Mouse (Mus musculus): ENCODE measurements around the gene Olfr559. TPM values are rescaled to one million over a fixed set of nuclear protein-coding genes. Genes with fewer than 3 reads are reported as not detected.

Olfr559 gene
- not detected in 2 replicates for polyA plus RNA-seq (2015; fragmentation: Nextera tagmentation; extraction: Ambion mirVana)

DNA sequence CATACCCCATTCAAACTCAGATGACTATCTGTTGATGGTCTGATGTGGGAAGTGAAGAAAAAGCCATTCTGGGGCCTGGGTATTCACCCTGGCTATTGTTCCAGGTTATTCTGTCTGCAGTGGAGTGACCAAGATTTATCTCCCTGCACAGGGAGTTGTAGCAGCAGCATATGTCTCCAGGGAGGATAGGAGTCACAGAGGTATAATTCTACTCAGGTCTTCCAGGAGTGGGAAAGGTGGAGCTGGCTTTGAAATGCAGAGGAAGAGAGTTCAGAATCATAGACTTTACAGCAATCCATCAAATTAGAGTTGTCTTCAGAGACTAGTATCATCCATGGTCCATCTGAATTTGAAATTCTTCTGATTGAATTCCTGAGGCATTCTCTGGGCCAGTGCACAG lies at the start of gene Olfr559:
Olfr559 (minus strand) TSS at position 101 of the 400 bp plus-strand sequence.

DNA sequence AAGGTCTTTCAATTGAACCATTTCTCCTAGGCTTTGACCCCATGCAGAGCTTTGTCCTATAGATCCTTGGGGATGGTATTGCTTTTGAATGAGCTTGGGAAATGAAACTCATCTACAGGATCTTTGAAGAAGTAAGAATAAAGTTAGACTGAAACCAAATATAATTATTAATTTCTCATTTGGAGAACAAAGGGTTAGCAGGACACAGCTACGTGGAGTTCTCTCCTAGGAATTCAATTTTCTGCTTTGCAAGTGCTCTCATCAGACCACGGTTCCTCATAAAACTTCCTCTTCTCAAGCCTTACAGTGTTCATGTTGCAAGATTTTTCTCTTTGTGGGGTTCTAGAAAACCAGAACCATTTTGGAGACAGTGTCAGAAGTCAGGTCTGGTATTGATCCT lies 43.6 kb upstream of the Olfr559 start, which contains the start of gene Olfr561:
Olfr561 (plus strand) TSS at position 301 of the 400 bp plus-strand sequence.

DNA sequence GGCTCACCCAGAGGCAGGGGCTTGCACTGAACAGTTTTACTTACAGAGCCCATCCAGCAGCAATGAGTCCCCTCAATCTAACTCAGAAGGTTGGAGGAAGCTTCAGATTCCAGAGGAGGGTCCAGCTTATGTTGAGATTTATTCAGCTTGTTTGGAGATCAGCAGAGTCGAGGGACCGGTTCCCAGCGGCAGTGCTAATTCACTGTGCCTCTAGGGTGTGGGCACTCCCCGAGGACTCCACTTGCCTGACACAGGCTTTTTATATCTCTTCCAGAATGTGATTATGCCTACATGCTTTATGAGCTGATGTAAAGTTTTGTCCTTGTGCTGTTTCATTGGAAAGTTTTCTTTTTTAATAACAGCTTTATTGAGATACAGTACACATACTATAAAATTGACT lies 32.0 kb upstream of the Olfr559 start, which contains the start of the genes Olfr560 and Olfr78:
Olfr560 (minus strand) TSS at position 101 of the 400 bp plus-strand sequence.
Olfr78 (minus strand) TSS at position 206 of the 400 bp plus-strand sequence.

DNA sequence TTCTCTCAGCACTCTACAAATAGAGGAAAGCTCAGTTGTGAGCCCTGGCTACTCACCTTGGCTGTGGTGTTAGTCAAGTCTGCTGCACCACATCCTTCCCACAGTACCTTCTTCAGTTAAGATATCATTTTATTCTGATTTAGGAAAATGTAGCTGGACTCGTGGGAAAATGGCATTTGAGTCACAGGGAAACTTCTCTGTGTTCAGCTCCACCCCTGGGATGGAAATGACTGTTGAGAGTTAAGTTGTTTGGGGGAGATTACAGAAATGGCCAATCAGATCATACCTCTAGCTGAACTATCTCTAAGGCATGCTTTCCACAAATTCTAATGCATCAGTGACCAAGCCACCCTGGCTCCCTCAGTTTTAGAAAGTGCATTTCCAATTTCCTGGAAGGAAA lies 8.3 kb downstream of the Olfr559 start, which contains the start of gene Olfr33:
Olfr33 (minus strand) TSS at position 101 of the 400 bp plus-strand sequence.

DNA sequence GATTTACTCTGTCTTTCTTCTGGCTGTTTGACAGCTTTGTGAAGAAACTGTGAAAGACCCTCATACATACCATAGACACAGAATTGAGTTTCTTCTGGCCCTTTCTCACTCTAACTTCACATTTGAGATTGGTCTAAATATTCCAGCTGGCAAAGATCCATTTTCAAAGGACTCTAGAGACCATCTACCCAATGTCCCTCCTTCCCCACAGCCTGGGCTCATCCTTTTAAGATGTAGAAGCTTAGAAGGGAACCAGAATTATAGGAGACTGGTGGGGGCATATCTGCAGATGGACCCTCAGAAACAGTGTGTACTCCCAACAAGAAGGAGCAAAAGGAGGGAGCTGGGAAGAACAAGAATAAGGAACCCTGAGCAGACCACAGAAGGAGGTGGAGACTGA lies 25.4 kb downstream of the Olfr559 start, which contains the start of gene Olfr558:
Olfr558 (plus strand) TSS at position 301 of the 400 bp plus-strand sequence.

DNA sequence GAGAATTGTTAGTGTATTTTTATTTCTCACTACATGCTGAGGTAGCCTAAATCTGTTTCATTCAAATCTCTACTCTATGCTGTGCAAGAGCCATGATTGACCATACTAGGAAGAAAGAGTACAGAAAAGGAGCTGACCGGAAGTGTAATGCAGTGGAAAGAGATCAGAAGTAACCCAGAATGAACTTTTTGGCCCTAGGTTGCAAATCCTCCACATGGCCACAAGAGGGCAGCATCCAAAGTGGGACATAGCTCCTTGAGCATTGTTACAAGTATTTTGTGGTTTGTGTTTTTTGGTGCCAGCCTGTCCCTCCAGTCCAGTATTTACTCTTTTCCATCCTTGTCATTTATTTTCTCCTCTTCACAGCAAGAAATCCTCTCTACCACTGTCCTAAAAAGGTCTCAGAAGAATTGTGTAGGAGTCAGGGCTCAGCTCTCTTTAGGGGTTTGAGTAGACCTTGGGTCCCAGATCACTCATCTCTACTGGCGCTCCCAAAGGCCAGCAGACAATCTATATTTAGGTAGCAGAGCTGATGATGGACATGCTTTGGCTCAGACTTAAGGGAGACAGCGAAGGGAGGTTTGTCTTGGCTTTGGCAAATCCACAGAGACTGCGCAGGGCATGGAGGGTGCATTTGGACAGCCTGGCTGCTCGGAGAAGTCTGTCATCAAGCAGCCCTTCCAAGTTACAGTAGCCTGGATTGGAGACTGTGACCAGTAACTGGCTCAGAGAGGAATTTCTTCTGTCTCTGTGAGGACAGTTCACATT lies 31.7 kb downstream of the Olfr559 start, which contains the start of gene Olfr557:
Olfr557 (plus strand) TSS at position 553 of the 768 bp plus-strand sequence.

DNA sequence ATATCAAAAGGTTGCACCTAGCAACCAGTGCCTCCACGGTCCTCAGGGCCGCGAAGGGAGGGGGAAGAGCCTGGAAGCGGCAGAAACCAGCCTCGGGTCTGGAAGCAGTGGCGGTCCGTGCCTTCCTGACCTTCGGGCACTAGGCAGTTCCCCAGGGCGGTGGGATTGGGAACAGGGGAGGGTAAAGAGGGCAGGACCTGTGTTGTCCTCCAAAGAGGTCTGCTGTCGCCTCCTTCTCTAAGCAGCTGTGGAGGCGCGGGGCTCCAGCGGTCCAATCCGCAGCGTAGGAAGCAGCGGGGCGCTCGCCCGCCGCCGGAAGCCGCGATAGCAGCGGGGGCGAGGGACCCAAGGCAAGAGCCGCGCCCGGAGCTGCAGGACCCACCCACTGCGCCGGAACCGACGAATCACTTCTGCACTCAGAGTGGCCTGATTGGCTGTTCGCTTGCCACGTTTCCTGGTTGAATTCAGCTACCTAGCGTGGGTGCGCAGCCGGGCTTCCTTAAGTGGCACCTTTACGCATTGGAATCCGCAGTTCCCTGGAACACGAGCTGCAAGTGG lies 40.3 kb downstream of the Olfr559 start, which contains the start of gene Trim68:
Trim68 (minus strand) TSS at position 384 of the 558 bp plus-strand sequence.

Other genes starting within 250 kb of the Olfr559 start
- gene Olfr543, start 245.8 kb downstream of the Olfr559 start, polyA plus RNA-seq (2015; fragmentation: Nextera tagmentation; extraction: Ambion mirVana) = 0.27 and 0.57 TPM in 2 replicates
- 0.06 TPM in 2 replicates for gene Olfr544, start 239.2 kb downstream of the Olfr559 start, polyA plus RNA-seq (2015; fragmentation: Nextera tagmentation; extraction: Ambion mirVana)
- gene Olfr545, start 227.9 kb downstream of the Olfr559 start, polyA plus RNA-seq (2015; fragmentation: Nextera tagmentation; extraction: Ambion mirVana) = 0.13 and 0.19 TPM in 2 replicates
- not detected in 2 replicates for gene Olfr547, start 192.7 kb downstream of the Olfr559 start, polyA plus RNA-seq (2015; fragmentation: Nextera tagmentation; extraction: Ambion mirVana)
- gene Olfr548-ps1, start 186.6 kb downstream of the Olfr559 start, polyA plus RNA-seq (2015; fragmentation: Nextera tagmentation; extraction: Ambion mirVana) = not detected in 2 replicates
- not detected in 2 replicates for gene Olfr549, start 177.6 kb downstream of the Olfr559 start, polyA plus RNA-seq (2015; fragmentation: Nextera tagmentation; extraction: Ambion mirVana)
- gene Trim21, start 162.0 kb downstream of the Olfr559 start, polyA plus RNA-seq (2015; fragmentation: Nextera tagmentation; extraction: Ambion mirVana) = 0.22 and 0.38 TPM in 2 replicates
- not detected in 2 replicates for gene Olfr550, start 156.0 kb downstream of the Olfr559 start, polyA plus RNA-seq (2015; fragmentation: Nextera tagmentation; extraction: Ambion mirVana)
- gene Olfr551, start 135.6 kb downstream of the Olfr559 start, polyA plus RNA-seq (2015; fragmentation: Nextera tagmentation; extraction: Ambion mirVana) = not detected in 2 replicates
- gene Olfr552, start 129.7 kb downstream of the Olfr559 start, polyA plus RNA-seq (2015; fragmentation: Nextera tagmentation; extraction: Ambion mirVana) = not detected in 2 replicates
- gene Olfr553, start 109.3 kb downstream of the Olfr559 start, polyA plus RNA-seq (2015; fragmentation: Nextera tagmentation; extraction: Ambion mirVana) = not detected in 2 replicates
- gene Olfr554, start 89.1 kb downstream of the Olfr559 start, polyA plus RNA-seq (2015; fragmentation: Nextera tagmentation; extraction: Ambion mirVana) = not detected in 2 replicates
- gene Olfr555, start 68.7 kb downstream of the Olfr559 start, polyA plus RNA-seq (2015; fragmentation: Nextera tagmentation; extraction: Ambion mirVana) = not detected in 2 replicates
- gene Olfr556, start 62.6 kb downstream of the Olfr559 start, polyA plus RNA-seq (2015; fragmentation: Nextera tagmentation; extraction: Ambion mirVana) = not detected in 2 replicates
- 5.5 and 9.0 TPM in 2 replicates for gene Trim68, start 40.2 kb downstream of the Olfr559 start, polyA plus RNA-seq (2015; fragmentation: Nextera tagmentation; extraction: Ambion mirVana)
- not detected in 2 replicates for gene Olfr557, start 31.6 kb downstream of the Olfr559 start, polyA plus RNA-seq (2015; fragmentation: Nextera tagmentation; extraction: Ambion mirVana)
- gene Olfr558, start 25.3 kb downstream of the Olfr559 start, polyA plus RNA-seq (2015; fragmentation: Nextera tagmentation; extraction: Ambion mirVana) = 0.17 and 0.25 TPM in 2 replicates
- not detected in 2 replicates for gene Olfr33, start 8.4 kb downstream of the Olfr559 start, polyA plus RNA-seq (2015; fragmentation: Nextera tagmentation; extraction: Ambion mirVana)
- gene Olfr560, start 31.9 kb upstream of the Olfr559 start, polyA plus RNA-seq (2015; fragmentation: Nextera tagmentation; extraction: Ambion mirVana) = not detected in 2 replicates
- 0.12 and 0.17 TPM in 2 replicates for gene Olfr78, start 32.0 kb upstream of the Olfr559 start, polyA plus RNA-seq (2015; fragmentation: Nextera tagmentation; extraction: Ambion mirVana)
- gene Olfr561, start 43.7 kb upstream of the Olfr559 start, polyA plus RNA-seq (2015; fragmentation: Nextera tagmentation; extraction: Ambion mirVana) = not detected in 2 replicates
- gene Olfr564, start 76.0 kb upstream of the Olfr559 start, polyA plus RNA-seq (2015; fragmentation: Nextera tagmentation; extraction: Ambion mirVana) = not detected in 2 replicates
- gene Olfr566, start 131.3 kb upstream of the Olfr559 start, polyA plus RNA-seq (2015; fragmentation: Nextera tagmentation; extraction: Ambion mirVana) = not detected in 2 replicates
- gene Olfr568, start 149.6 kb upstream of the Olfr559 start, polyA plus RNA-seq (2015; fragmentation: Nextera tagmentation; extraction: Ambion mirVana) = not detected in 2 replicates
- not detected in 2 replicates for gene Olfr569, start 163.4 kb upstream of the Olfr559 start, polyA plus RNA-seq (2015; fragmentation: Nextera tagmentation; extraction: Ambion mirVana)
- gene Olfr570, start 167.1 kb upstream of the Olfr559 start, polyA plus RNA-seq (2015; fragmentation: Nextera tagmentation; extraction: Ambion mirVana) = not detected in 2 replicates
- not detected in 2 replicates for gene Olfr571, start 190.0 kb upstream of the Olfr559 start, polyA plus RNA-seq (2015; fragmentation: Nextera tagmentation; extraction: Ambion mirVana)
- gene Olfr572, start 196.9 kb upstream of the Olfr559 start, polyA plus RNA-seq (2015; fragmentation: Nextera tagmentation; extraction: Ambion mirVana) = not detected in 2 replicates
- not detected in 2 replicates for gene Olfr573-ps1, start 215.1 kb upstream of the Olfr559 start, polyA plus RNA-seq (2015; fragmentation: Nextera tagmentation; extraction: Ambion mirVana)
- gene Olfr574, start 221.0 kb upstream of the Olfr559 start, polyA plus RNA-seq (2015; fragmentation: Nextera tagmentation; extraction: Ambion mirVana) = not detected in 2 replicates
- not detected in 2 replicates for gene Olfr575, start 231.3 kb upstream of the Olfr559 start, polyA plus RNA-seq (2015; fragmentation: Nextera tagmentation; extraction: Ambion mirVana)
- not detected in 2 replicates for gene Olfr576, start 235.2 kb upstream of the Olfr559 start, polyA plus RNA-seq (2015; fragmentation: Nextera tagmentation; extraction: Ambion mirVana)
- gene Olfr577, start 248.5 kb upstream of the Olfr559 start, polyA plus RNA-seq (2015; fragmentation: Nextera tagmentation; extraction: Ambion mirVana) = not detected in 2 replicates

Data from neural tube, postnatal 0 days (tissue).